Mouse (Mus musculus): Measurements from ENCODE around the gene Ccdc93.

Gene Ccdc93

DNA sequence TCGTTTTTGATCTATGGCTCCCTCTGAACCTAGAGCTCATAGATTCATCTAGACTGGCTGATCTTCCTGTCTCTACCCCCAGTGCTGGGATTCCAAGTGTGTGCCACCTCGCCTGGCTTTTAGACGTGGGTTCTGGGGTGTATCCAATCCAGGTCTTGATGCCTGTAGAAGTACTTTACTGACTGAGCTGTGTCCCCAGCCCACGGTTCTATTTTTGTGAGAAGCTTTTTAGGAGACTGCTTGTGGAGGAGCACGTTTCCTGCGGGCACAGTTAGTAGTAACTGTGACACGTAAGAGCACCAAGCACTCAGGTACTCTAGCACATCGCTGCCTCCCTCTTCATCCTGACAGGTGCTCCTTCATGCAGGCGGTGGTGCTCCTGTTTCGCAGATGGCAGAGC is 16.4 kb downstream of the Ccdc93 start:
- no peak for DNase-seq (ENCODE audit: extremely low read depth, low read depth)

DNA sequence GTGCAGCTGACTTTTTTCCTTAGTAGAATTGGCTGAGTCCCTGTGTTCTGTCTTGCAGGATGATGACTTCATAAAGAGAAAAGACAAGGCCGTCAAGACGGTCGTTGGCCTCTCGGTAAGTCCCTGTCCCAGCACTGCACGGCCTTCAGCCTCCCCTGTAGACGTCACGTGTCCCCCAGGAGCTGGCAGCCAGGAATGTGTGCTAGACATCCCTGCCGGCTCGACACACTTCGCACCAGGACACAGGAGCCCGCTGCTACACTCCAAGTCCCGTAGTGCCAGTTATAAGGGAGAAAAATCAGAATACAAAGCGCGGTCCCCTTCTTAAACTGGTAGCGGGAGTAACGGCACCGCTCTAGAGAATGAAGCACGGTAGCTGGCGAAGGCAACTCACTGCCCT is 17.3 kb downstream of the Ccdc93 start:
- no peak for DNase-seq (ENCODE audit: extremely low read depth, low read depth)

DNA sequence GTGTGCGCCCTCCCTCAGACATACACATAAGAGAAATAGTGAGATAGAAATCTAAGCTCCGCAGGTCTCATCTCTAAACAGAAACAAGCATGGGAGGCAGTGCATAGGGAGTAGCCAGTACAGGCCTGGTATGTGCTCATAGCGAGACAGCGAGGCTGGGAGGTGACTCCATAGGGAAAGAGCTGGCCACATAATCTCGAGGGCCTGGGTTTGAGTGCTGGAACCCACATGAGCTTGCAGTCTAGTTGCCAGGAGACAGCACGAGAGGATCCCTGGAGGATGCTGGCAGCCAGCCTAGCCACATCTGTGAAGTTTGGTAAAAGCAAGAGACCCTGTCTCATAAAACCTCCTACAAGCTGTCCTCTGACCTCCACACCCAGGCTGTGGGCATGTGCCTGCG is 20.2 kb downstream of the Ccdc93 start:
- DNase-seq (ENCODE audit: extremely low read depth, low read depth), result no peak

DNA sequence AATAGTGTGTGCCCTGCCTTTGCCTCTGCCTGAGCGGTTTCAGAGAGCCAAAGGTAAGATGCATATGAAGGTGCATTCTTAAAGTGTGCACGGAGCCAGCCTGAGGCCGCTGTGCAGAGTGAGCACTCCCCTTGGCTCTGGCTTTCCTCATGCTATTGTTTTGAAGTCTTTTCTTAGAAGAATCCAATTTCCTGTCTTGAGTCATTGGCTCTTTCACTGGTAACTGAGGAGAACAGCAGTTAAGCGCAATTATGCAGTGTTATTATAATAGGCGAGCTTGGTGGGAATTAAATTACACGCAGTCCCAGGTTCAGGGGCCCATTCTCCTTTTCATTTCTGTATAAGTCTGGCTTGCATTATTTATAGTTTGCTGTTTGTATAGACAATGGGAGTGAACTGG is 21.6 kb downstream of the Ccdc93 start:
- DNase-seq (ENCODE audit: extremely low read depth, low read depth), result no peak

DNA sequence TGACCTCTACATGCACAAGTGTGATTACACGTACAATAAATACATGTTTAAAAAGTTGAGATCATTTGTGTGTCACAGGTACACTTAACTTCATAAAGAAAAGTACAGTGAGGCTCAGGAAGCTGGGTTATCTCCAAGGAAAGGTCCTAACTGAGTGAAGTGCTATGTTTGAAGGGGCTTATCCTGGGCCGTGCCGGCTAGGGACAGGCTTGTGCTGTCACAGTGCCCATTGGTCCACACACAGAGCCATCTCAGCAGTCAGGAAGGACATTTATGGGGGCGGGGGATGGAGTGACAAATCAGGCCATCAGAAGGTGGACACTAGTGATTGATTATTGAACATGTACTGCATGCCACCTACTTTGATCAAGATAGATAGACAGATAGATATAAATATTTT is 22.2 kb downstream of the Ccdc93 start:
- DNase-seq (ENCODE audit: extremely low read depth, low read depth), result no peak

DNA sequence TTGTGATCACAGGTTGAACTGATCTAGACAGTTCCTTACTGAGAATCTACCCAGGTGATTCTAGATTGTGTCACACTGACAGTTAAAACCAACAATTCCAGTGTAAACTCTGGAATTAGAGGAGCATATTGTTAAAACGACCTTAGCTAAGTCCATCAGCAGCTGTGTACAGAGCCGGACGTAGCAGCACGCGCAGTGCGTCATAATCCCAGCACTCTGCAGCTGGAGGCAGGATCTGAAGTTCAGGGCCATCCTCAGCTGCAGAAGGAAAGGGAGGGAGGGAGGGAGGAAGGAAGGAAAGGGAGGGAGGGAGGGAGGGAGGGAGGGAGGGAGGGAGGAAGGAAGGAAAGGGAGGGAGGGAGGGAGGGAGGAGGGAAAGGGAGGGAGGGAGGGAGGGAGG is 24.1 kb downstream of the Ccdc93 start:
- DNase-seq (ENCODE audit: extremely low read depth, low read depth), result no peak

DNA sequence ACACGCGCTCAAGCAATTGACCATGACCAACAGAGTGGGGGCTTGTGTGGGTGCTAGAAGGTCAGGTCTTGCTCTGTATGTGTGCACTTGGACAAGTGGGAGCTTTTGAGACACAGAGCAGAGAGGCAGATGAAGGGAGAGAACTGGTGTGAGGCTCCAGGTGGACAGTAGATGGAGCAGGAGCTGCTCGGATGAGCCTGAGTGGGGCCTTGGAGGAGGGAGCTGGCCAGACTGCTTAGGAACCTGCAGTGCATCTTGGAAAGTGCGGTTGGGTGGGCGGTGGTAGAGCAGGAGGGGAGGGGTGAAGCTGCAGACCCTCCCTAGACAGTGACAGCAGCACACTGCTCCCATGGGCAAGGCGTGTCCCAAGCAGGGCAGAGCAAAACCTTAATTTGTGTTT is 29.2 kb downstream of the Ccdc93 start:
- no peak for DNase-seq (ENCODE audit: extremely low read depth, low read depth)

DNA sequence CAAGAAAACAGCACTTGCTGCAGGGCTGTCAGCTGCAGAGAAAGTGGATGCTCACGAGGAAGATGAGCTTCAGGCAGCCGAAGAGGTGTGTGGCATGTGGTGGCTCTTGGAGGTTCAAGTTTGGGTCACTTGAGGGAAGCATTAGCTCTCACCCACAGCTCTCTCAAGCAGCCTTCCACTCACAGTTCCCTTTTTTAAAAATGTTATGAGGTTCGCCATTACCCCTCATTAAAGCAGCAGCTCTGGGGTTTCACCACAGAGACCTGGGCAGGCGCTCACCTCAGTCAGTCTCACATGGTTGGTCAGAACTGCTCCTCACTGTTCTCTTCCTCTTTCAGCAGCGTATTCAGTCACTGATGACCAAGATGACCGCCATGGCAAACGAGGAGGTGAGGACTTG is 31.0 kb downstream of the Ccdc93 start:
- no peak for DNase-seq (ENCODE audit: extremely low read depth, low read depth)

DNA sequence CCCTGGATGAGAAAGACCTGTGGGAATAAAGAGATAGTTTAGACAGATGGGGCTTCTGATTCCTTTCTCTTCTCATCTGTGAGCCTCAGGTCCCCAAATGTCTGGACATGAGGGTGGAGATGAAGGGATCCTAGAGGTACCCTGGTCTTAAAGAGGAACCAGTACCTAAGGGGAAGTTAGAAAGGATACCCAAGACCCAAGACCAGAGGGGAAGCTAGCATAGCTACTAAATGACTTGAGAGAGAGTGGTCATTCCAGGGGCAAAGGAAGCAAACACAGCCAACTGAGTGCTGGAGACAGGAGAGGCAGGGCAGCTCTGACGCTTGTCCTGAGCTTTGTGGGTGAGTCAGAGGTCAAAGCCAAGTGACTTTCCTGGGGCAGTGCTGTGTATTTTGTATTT is 31.8 kb downstream of the Ccdc93 start:
- no peak for DNase-seq (ENCODE audit: extremely low read depth, low read depth)

DNA sequence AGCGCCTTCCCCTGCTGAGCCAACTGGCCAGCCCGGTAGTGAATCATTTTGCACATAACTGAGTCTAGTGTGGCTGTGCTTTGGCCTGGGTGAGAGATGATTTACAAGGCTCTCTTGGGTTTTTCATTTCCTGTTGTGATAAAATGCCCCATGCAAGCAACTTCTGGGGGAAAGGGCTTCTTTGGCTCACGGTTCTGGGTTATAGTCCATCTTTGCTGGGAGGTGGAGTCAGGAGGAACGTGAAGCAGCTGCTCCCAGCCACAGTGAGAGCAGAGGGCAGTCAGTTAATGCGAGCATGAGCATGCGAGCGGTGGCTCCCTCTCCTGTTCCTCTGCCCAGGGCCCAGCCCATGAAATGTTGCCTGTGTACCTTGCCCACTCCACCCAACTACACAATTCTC is 33.0 kb downstream of the Ccdc93 start:
- no peak for DNase-seq (ENCODE audit: extremely low read depth, low read depth)

DNA sequence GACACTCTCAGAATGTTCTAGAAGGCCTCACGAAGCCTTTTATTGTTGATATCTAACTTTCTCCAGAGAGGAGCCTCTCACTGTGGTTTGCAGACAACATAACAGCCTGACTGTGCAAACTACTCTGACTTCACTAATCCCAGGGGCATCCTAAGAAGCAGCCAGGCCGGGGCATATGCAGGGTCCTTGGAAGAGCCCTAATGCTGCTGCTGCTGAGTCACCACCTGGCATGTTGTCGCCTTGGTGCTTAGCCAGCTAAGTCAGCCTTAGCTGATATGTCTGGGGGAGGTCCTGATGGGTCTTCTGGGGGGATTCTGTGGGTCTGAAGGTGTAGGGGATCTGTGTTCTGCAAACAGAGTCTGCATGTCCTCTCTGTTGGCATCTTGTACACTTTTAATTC is 35.4 kb downstream of the Ccdc93 start:
- DNase-seq (ENCODE audit: extremely low read depth, low read depth), result no peak

DNA sequence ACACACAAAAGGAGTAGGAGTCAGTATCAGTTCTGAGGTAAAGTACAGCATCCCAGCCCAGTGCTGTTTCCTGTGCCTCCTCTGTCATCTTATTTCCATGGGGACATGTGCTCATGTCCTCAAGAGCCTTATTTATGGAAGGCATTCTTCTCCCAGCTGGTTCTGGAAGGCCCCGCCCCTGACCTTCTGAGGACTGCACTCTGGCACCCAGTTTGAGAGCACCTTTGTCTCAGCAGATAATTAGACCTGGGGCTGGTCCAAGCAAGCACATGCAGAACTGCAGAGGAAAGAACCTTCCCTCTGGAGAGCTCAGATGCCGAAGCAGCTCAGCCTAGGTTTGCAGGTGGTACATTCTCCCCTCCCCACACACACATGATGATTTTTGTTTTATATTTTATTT is 37.4 kb downstream of the Ccdc93 start:
- no peak for DNase-seq (ENCODE audit: extremely low read depth, low read depth)

DNA sequence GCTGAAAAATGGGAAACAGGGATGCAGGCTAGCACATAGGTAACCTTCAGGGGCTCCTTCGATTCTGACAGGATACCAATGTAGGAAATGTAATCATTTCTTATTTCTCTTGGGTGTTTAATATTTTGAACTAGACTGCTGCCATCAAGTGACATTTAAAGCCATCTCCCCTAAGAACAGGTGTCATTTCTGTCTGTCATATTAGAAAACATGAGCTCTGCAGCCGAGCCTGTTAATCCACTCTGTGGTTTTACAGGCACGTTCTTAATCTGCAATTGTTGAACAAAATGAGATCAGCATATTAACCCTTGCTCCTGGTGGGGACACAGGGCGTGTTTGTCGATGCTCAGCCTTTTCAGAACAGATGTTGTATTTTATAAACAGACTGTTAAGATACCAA is 40.7 kb downstream of the Ccdc93 start:
- no peak for DNase-seq (ENCODE audit: extremely low read depth, low read depth)

DNA sequence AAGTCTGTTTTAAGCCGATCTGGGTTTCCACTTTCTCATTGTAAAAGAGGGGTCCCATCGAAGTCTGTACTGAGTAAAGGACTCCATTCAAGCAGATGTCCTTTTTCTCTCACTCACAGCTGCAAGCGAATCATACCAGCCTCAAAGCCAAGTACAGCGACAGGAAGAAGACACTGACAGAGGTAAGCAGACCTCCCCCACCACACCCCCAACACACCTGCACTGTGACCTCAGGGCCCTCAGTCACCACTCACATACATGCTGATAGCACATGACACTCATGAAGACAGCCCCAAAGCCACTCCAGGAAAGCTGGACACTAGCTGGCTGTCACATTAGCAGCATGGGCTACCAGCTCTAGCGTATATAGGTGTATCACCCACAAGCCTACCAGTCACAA is 46.9 kb downstream of the Ccdc93 start:
- DNase-seq (ENCODE audit: extremely low read depth, low read depth), result no peak

DNA sequence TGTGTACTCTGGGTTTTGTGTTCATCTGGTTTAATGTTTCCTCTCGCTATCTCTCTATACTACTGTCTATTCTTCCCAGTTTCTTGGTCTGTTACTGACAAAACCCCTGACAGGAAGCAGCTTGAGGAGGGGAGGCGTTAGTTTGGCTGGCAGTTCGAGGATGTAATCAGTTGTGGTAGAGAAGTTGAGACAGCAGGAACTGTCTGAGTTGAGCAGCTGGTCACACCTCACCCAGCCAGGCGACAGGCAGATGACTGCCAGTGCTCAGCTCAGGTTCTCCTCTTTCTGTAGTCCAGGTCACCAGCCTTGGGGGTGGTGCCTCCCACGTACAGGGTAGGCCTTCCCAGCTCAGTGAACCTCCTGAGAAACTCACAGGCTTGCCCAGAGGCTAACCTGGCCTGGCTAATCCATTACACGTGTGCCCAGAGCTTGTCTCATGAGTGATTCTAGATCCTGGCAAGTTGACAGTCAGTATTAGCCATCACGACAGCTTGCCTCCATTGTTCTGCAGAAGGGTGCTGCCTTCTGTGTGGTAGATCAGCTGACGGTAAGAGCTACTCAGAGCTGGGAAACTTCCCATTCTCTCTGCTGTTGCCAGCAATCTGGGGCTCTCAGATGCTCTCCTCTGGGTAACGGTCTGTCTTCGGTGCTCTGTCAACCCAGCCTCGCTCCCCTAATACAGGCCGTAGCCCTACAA is 47.6 kb downstream of the Ccdc93 start:
- peak; percentile 74 for DNase-seq (ENCODE audit: extremely low read depth, low read depth)

DNA sequence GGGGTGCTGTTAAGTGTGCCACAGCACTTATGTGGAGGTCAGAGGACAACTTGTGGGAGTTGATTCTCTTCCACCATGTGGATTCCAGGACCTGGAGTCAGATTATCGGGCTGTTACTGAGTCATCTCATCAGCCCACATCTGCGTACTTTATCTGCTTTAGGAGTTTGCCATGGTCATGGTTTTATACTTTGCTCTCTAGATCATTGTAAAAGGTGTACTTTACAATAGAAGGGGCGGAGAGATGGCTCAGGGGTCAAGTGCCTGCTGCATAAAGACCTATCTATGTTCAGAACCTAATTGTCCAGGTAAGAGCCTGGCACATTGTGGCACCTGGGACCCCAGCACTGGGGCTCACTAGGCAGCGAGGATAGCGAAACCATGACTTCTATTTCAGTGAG is 48.6 kb downstream of the Ccdc93 start:
- no peak for DNase-seq (ENCODE audit: extremely low read depth, low read depth)

DNA sequence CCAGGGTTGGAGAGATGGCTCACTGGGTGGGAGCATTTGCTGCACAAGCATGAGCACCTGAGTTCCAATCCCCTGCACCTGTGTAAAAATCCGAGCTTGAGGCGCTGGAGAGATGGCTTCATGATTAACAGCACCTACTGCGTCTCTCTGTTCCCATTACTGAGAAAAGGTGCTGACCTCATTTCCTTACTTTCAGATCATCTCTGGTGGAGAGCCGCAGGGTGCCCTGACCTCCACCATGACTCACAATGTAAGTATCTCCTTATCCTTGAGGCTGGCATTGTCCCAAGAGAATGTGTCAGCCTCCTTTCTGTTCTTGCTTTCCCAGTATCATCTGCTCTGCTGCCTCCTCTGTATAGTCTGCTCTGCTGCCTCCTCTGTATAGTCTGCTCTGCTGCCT is 52.2 kb downstream of the Ccdc93 start:
- DNase-seq (ENCODE audit: extremely low read depth, low read depth), result no peak

DNA sequence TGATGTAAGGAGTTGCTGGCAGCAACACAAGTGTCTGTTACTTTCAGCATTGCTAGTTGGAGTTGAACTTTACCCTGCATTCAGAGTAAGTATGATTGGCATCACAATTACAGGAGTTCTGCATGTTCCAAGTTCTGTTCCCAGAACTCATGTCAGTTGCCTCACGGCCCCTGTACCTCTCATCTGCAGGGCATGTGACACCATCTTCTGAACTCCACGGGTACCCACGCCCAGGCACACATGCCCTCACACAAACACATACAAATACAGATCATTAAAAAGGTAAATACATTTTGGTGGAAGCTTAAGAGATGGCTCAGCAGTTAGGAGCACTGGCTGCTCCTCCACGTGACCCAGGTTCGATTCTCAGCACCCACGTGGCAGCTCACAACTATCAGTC is 56.0 kb downstream of the Ccdc93 start:
- DNase-seq (ENCODE audit: extremely low read depth, low read depth), result no peak

DNA sequence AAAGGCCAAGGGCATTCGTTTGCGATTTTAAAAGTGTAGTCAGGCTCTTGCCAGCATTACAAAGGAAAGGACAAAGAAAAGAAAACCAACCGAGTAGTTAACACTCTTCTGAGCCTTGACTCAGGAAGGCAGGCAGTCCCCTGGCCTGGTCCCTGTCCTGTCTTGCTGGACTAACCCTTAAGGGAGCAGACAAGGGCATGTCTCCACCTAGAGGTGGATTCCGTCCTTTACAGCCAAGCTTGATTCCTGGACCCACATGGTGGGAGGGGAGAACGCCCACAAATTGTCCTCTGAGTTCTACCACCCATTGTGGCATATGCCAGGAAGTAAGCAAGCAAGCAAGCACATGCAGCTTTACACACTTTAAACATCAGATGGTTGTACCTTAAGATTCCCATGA is 59.4 kb downstream of the Ccdc93 start:
- DNase-seq (ENCODE audit: extremely low read depth, low read depth), result no peak

DNA sequence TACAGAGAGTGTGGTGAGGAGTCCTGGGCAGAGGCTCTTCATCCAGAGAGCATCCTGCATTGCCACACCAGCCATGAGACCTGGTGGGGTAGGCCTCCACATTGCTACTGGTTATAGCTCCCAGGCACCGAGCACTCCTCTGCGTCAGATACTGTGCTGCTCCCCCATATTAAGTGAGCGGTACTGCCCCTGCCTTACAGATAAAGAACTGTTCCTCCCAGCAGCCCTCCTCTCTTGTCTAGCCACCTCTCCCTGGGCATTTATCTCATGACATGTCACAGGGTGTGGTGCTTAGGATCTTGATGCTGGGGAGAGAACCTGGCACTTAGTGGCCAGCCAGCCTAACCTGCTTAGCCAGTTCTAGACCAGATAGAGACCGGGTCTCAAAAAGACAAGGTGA is 66.2 kb downstream of the Ccdc93 start:
- no peak for DNase-seq (ENCODE audit: extremely low read depth, low read depth)

DNA sequence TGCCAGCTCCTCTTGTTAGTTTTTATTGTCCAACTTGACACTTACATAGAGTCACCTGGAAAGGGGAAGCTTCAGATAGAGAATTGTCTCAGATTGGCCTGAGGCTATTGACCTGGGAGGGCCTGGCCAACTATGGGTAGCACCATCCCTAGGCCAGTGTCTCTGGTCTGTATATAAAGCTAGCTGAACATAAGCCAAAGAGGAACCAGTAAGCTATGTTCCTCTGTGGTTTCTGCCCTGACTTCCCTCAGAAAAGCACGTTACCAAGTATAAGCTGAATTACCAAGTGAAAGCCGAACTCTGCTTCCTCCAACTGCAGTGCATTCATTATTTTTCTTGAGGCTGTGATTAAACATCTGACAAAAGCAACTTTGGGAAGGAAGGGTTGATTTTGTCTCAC is 77.9 kb downstream of the Ccdc93 start:
- DNase-seq (ENCODE audit: extremely low read depth, low read depth), result no peak

DNA sequence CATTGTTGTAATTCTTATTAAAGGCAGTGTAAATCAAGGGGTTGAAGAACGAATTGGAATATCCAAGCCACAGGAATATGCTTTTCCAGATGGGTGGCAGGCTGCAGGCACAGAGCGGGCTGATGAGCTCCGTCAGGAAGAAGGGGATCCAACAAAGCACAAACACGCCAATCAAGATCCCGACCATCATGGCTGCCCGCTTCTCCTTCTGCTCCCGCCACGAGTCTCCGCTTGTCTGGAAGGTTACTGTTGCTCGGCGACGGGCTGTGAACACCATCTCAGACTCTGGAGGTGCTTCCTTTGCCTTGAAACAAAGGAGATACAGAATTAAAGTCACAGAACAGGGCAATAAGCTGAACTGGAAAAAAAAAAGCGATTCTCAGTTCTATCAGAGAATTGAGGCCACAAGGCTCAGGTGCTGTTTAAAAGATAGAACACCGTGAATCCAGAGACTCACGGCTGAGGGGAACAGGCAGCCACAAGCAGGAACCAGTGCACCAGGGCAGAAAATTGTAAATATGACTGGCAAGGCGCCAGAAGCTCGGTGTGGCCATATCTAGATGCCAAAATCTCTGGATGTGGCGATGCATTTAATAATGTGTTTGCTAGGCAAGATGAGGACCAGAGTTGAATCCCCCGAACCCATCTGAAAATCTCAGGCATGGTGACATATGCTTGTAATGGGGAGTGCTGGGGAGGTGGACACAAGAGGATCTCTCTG is 79.7 kb downstream of the Ccdc93 start:
- no peak for DNase-seq (ENCODE audit: extremely low read depth, low read depth)

DNA sequence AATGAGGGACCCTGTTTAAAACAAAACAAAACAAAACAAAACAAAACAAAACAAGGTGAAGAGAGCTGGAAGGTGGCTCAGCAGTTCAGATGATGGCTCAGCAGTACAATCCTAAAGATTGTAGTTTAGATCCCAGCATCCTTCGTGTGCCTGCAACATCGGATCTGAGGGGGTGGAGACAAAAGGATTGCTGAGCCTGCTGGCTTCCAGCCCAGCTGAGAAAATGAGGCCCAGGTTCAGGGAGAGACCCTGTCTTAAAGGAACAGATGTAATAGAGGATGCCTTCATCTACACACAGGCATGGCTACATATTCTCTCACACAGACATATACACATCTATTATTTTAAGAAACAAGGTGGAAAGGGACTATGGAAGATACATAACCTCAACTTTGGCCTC is 80.3 kb downstream of the Ccdc93 start:
- DNase-seq (ENCODE audit: extremely low read depth, low read depth), result no peak

All from MEL-GATA-1-ER (cell line).